Mouse (Mus musculus): Measurements from ENCODE around the gene Arid3a.

DNA sequence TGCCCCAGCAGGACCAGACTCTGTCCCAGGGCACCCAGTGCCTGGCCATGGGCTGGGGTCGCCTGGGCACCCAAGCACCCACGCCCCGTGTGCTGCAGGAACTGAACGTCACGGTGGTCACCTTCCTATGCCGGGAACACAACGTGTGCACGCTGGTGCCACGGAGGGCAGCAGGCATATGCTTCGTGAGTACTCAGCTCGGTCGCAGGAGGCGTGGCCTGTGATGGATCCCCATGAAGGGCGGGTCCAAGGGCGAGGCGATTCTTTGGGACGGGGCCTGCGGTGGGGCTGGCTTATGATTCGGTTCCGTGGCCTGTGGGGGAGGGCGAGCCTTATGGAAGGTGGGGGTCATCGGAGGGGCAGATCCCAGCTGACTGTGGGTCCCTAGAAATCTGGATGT lies 44.9 kb upstream of the Arid3a start:
- TF ChIP-seq CTCF (IDR thresholded peaks at IDR 0.05; ENCODE audit: borderline replicate concordance, insufficient read depth, low read depth, low read length) (no peak), POLR2A (IDR thresholded peaks at IDR 0.05; ENCODE audit: borderline replicate concordance, insufficient read depth, low read length) (no peak)

Data from cerebellum, adult 2 months (tissue).